Mouse (Mus musculus): Measurements from ENCODE around the gene Slc2a8.

Slc2a8 gene

DNA sequence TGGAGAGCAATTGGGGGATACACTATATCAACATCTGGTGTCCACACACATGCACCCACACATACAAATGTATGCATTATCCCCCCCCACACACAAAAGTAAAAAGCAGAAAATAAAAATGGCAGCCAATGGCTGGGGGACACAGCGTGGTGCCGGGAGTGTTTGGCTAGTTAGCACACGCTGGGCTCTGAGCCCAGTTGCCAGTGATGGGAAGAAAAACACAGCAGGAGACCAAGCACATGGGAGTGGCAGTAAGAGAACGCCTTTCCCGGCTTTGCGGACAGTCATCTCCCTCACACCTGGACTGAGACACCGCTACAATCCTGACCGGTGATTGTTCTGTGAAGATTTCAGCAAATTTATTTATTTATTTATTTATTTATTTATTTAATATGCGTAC is 10.6 kb downstream of the Slc2a8 start:
- in situ Hi-C loops (cut with MboI, MseI), result no loop called here

GRCm38 (mm10) chr2:32969326-32969725 is 12.6 kb downstream of the Slc2a8 start:
- in situ Hi-C loops (cut with MboI, MseI), result no loop called here

GRCm38 (mm10) chr2:32968024-32968614 is 13.8 kb downstream of the Slc2a8 start:
- in situ Hi-C loops (cut with MboI, MseI), result no loop called here

GRCm38 (mm10) chr2:32966689-32967631 is 14.9 kb downstream of the Slc2a8 start:
- in situ Hi-C loops (cut with MboI, MseI), result no loop called here

DNA sequence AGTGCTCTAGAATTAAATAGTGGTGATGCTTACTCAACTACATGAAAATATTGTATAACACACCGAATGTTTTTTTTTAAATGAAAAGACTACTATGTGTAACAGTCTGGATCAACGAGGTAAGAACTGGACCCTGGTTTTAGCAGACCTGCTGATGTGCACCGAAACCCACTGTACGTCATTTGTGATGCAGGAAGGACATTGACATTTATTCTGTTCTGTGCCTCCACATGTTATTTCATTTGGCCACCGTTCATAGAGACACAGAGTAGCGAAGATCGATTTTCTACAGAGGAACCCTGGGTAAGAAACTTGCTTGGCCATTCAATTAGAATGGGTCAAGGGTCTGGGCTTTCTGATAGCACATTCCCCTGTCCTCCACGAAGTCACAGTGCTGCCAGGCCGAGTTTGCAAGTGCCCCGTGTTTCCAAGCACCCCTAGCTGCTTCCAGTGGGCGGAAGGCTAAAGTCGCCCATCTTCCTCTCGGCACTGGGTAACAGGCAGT is 15.6 kb downstream of the Slc2a8 start:
- in situ Hi-C loops (cut with MboI, MseI), result no loop called here

GRCm38 (mm10) chr2:32965511-32966183 is 16.2 kb downstream of the Slc2a8 start:
- in situ Hi-C loops (cut with MboI, MseI), result no loop called here

GRCm38 (mm10) chr2:32964659-32965457 is 17.0 kb downstream of the Slc2a8 start:
- in situ Hi-C loops (cut with MboI, MseI), result loop anchor here (5.0 kb wide), 1 partner anchor 167 kb away; the partner anchor contains the start of gene Garnl3

DNA sequence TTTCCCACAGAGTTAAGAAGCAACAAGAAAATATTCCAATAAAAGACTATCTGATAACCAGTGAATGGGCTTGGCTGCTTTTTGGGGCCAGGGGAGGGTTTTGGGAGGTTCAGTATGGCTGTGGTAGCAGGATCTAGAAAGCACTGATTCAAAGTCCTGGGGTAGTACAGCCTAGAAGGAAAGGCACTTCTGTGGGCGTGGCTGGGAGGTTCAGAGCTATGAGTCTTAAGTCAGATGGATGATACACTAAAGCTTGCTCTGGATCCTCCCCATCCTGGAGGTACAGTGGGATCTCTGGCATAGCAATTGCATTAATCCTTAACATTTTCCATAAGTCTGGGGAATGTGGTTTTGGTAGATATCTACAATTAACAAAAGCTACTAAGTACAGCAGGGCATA is 17.9 kb downstream of the Slc2a8 start:
- in situ Hi-C loops (cut with MboI, MseI), result loop anchor here (5.0 kb wide), 1 partner anchor 168 kb away; the partner anchor contains the start of gene Garnl3

DNA sequence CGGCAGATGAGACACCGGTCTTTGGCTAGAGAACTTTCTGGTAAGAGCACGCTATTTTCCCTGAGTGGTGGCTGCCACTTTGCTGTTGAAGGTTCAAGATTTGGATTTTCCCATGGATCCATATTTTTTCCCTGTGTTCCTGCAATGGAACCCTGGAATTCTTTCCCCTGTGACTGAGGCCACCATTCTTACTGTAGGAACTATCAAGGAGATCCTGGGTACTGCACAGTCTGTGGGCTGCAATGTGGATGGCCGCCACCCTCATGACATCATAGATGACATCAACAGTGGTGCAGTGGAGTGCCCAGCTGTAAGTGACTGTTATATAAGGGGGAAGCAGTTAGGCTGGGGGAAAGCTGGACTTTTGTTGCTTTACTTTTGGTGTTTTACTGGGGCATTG is 18.3 kb downstream of the Slc2a8 start:
- in situ Hi-C loops (cut with MboI, MseI), result loop anchor here (5.0 kb wide), 1 partner anchor 169 kb away; the partner anchor contains the start of gene Garnl3

DNA sequence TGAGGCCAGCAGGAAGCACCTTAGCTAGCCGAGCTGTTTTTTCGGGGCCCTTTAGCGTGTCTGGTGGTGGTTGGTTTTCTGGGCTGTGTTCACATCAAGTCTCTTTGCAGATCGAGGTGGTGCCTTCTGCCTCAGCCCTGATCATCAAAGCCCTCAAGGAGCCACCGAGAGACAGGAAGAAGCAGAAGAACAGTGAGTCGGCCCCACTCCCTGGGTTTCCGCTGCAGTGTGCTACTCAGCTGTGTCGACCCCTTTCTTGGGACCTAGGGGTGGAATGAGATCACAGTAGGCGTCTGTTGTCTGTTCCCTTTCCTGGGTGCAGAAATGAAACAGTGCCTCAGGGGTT is 19.0 kb downstream of the Slc2a8 start:
- in situ Hi-C loops (cut with MboI, MseI), result loop anchor here (5.0 kb wide), 1 partner anchor 169 kb away; the partner anchor contains the start of gene Garnl3

DNA sequence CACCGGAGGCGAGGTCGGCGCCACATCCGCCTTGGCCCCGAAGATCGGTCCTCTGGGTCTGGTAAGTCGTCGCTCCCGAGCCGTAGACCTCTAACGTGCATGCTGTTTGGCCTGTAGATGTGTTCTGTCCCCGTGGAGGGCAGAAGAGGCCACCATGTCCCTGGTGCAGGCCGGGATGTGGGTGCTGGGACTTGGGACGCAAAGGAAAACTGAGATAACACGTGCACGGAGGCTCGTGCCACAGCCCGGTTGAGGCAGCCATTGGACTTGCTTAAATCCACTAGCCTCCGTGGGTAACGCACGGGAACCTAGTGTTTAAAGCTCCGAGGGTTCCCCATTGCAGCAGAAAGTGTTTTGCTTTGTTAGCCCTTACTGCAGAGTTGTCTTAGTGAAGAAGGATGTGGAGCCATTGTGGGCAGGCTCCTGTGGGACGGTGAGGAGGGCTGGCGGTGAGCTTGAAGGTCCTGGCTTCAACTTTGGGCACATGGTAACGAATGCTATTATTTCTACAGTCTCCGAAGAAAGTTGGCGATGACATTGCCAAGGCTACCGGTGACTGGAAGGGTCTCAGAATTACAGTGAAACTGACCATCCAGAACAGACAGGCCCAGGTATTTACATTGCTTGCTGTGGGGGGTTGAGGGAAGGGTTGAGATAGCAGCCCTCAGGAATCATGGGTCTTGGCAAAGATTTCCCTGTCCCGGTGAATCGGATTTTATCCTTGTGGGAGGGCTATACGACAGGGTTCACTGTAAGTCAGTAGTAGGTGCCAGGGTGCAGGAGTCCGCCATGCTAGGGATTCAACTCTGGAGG is 19.6 kb downstream of the Slc2a8 start:
- in situ Hi-C loops (cut with MboI, MseI), result loop anchor here (5.0 kb wide), 1 partner anchor 170 kb away; the partner anchor contains the start of gene Garnl3

DNA sequence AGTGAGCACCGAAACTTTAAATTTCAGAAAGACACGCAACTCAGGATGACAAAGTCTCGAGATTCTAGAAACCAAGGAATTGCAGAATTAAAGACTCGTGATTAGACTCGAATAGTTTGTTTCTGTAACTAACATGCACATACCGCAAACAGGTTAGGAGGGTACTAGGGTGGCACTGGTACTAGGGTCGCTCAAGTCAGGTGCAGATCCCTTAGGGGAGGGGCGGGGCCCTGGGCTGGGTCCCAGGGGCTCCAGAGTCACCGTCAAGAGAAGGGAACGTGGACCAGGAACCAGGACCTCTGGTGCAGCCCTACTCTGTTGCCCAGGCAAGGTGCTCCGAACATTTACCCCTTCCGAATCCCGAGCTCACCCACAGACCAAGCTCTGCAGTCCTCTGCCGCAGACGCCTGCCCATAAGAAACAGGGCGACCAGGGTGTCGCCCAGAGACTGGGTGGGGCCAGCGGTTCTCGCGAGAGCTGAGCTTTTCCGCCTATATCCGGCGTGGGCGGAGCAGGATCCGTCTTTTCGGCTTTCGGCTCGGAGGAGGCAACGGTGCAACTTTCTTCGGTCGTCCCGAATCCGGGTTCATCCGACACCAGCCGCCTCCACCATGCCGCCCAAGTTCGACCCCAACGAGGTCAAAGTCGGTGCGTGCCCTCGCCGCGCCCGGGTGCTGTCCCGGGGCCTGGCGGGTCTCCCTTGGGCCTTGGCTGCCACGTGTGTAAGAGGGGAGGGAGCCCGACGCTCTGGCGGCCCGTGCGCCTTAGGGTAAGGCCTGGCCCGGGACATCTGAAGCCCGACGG is 20.5 kb downstream of the Slc2a8 start, which contains the start of the genes Rpl12 and Lrsam1:
Gene Rpl12 (plus strand): TSS at position 368 of the 804 bp plus-strand sequence.
Gene Lrsam1 (minus strand): TSS at position 423 of the 804 bp plus-strand sequence.
- in situ Hi-C loops (cut with MboI, MseI), result loop anchor here (5.0 kb wide), 1 partner anchor 171 kb away; the partner anchor contains the start of gene Garnl3

DNA sequence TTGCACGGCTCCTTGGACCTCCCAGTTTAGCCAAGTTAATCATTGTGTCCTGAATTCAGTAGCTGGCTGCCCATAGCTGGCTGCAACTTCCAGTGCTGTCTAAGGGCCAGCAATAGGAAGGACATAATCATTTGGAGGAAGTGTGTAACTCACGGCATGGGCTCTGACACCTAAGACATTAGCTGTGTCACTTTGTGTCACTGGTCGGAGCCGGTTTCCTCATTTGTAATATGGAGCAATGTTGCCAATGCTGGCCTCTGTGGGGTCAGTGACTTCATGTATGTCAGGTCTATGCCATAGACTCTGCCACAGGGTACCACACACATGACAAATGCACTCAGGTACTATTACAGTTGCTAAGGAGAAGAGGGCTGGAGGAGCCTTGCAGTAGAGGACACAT is 21.6 kb downstream of the Slc2a8 start:
- in situ Hi-C loops (cut with MboI, MseI), result loop anchor here (5.0 kb wide), 1 partner anchor 172 kb away; the partner anchor contains the start of gene Garnl3

DNA sequence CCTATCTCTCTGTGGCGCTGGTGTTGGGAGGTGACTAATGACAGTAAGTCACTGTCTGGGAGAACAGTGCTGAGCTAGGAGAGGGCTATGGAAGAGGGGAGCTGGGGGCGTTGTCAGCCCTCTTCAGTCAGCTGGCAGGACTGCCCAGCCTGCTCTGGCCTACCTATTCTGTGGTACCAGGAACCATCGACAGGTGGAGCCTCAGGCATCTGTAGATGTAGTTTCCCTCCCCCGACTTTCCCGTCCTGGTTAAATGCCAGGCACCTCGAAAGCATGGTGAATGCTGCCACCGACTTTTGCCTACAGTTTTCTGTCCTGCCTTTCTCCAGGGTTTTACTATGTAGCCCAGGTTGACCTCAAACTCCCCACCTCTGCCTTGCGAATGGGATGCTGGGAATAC is 24.5 kb downstream of the Slc2a8 start:
- in situ Hi-C loops (cut with MboI, MseI), result no loop called here

- in situ Hi-C loops (cut with MboI, MseI), result no loop called here
Observed at GRCm38 (mm10) chr2:32954581-32954980, 27.3 kb downstream of the Slc2a8 start.

DNA sequence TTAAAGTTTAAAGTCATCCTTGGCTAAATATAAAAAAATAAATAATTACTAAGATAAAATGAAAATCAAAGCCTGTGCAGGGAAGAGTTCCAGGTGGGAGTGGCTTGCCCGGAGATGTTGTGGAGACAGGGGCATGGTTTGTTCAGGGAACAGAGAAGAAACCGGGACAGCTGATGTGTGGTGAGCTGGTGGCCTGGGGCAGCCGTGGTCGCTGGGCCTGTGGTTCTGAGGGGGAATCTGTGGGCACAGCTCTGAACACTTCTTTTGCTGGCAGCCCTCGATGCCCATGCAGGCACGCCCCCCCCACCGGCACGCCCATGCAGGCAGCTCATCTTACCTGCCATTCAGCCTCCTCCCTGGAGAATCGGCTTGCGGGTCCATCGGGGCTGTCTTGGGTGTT is 34.4 kb downstream of the Slc2a8 start:
- in situ Hi-C loops (cut with MboI, MseI), result no loop called here

DNA sequence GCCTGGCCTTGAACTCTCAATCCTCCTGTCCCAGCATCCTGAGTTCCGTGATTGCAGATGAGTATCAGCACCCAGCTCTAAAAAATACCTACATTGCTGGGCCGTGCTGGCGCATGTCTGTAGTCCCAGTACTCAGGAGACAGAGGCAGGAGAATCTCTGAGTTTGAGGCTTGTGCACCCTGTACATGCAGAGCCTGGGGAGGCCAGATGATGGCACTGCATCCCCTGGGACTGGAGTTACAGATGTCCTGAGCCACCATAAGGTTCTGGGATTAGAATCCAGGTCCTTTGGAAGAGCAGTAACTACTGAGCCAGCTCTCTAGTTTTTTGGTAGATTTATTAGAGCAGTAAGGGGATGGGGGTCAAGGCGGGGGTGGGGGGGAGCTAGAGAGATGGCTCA is 41.4 kb downstream of the Slc2a8 start:
- in situ Hi-C loops (cut with MboI, MseI), result no loop called here

- in situ Hi-C loops (cut with MboI, MseI), result no loop called here
Observed at GRCm38 (mm10) chr2:32939418-32939817, 42.5 kb downstream of the Slc2a8 start.

GRCm38 (mm10) chr2:32938741-32939140 is 43.1 kb downstream of the Slc2a8 start:
- in situ Hi-C loops (cut with MboI, MseI), result no loop called here

Measured in T-helper 2 cell (primary cell).